Mouse (Mus musculus): ENCODE results near the gene Lrrc75a.
"Not testable (repeated sequence)": the region's sequence is repeated elsewhere in the genome, so short reads cannot be mapped to it uniquely, and the experiment has no call there.

The Lrrc75a gene

DNA sequence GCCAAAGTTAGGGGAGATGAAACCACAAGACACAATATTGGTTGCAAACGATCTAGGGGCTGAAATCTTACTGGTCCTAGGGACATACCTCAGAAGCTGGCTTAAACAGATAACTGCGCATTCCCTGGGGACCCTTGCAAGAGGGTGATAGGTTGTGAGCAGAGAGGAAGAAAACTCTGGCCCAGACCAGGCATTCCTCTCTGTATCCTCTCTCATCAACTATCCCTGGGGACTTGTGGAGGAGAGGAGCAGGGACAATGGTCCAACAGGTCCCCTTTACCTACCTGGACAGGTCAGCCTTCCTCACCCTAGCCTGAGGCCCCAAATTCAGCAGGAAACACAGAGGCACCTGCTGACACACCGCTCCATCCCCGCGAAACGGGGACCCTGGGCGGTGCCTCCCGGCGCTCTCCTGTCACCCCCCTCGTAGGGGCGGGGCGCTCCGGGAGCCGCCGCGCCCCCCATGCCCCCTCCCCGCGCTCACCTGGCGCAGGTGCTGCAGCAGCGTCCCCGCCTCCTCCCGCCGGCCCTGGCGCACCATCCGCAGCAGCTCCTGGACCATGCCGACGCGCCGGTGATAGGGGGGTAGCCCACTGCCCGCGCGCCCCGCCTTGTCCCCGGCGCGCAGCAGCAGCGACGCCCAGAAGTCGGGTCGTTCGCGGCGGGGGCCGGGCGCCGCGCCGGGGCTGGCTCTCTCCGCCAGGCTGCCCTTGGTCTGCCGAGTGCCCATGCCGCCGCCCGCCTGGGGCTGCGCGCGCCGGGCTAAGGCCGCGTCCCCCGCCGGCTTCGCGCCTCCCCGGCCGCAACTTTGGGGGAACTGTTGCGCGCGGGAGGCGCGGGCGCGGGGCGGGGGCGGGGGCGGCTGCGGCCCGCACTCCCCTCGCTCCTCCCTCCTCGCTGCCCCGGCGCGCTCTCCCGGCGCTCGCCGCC is at the start of gene Lrrc75a:
Gene Lrrc75a, minus strand, starts transcription at position 863 of the 930 bp plus-strand sequence.
- in situ Hi-C loops (cut with MboI; ENCODE audit: low sequenced_read_pairs): no loop called here

GRCm38 (mm10) chr11:62695126-62695525 is 46.8 kb upstream of the Lrrc75a start:
- in situ Hi-C loops (cut with MboI; ENCODE audit: low sequenced_read_pairs): no loop called here

DNA sequence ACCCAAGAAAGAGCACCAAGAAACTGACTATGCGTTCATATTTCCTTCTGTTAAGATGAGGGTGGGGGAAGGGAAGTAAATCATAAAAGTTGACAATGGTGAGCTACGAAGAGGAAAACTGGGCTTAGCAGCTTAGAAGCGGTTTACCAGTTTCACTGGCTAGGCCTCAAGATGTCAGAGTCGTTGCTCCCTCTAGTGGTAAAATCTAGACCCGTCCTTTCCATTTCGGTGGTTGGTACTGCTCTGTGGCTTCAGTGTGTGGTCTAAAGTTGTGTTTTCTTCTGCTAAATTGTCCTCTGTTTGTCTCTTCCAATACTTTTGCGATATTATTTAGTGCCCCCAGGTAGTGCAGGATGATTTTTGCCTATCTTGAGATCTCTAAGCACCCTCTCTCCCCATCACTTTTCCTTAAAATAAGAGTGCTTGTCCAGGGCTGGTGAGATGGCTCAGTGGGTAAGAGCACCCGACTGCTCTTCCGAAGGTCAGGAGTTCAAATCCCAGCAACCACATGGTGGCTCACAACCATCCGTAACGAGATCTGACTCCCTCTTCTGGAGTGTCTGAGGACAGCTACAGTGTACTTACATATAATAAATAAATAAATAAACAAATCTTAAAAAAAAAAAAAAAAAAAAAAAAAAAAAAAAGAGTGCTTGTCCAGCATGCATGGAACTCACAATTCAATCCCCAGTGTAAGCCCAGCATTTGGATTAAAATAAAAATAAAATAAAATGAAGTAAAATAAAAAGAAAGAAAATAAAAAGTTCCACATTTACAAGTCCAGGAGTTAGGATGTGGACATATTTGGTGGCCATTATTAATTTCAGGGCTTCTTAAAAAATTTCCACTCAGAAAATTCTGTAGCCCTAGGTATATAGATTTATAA is 45.2 kb upstream of the Lrrc75a start:
- in situ Hi-C loops (cut with MboI; ENCODE audit: low sequenced_read_pairs): no loop called here

GRCm38 (mm10) chr11:62691592-62691991 is 43.3 kb upstream of the Lrrc75a start:
- in situ Hi-C loops (cut with MboI; ENCODE audit: low sequenced_read_pairs): no loop called here

DNA sequence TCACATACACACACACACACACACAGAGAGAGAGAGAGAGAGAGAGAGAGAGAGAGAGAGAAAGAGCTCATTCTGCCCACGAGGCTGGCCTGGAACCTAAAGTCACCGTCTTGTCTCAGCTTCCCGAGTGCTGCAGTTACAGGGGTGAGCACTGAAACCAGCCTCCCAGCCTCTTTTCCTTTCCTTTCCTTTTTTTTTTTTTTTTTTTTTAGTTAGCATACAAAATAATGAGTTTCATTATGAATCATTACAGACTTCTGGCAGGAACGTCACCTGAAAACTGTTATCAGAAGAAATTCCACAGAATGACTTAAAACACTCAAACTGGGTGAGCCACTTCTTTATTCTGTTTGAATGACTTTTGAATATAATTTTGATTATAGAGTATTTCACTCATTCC is 31.6 kb upstream of the Lrrc75a start:
- in situ Hi-C loops (cut with MboI; ENCODE audit: low sequenced_read_pairs): loop anchor here (5.0 kb wide), 1 partner anchor 68 kb away; no protein-coding TSS in a partner anchor

- in situ Hi-C loops (cut with MboI; ENCODE audit: low sequenced_read_pairs): loop anchor here (5.0 kb wide), 1 partner anchor 67 kb away; no protein-coding TSS in a partner anchor
These were observed 30.5 kb upstream of the Lrrc75a start for GRCm38 (mm10) chr11:62678778-62679354.

GRCm38 (mm10) chr11:62676290-62676596 is 27.9 kb upstream of the Lrrc75a start:
- in situ Hi-C loops (cut with MboI; ENCODE audit: low sequenced_read_pairs): loop anchor here (5.0 kb wide), 1 partner anchor 64 kb away; no protein-coding TSS in a partner anchor

DNA sequence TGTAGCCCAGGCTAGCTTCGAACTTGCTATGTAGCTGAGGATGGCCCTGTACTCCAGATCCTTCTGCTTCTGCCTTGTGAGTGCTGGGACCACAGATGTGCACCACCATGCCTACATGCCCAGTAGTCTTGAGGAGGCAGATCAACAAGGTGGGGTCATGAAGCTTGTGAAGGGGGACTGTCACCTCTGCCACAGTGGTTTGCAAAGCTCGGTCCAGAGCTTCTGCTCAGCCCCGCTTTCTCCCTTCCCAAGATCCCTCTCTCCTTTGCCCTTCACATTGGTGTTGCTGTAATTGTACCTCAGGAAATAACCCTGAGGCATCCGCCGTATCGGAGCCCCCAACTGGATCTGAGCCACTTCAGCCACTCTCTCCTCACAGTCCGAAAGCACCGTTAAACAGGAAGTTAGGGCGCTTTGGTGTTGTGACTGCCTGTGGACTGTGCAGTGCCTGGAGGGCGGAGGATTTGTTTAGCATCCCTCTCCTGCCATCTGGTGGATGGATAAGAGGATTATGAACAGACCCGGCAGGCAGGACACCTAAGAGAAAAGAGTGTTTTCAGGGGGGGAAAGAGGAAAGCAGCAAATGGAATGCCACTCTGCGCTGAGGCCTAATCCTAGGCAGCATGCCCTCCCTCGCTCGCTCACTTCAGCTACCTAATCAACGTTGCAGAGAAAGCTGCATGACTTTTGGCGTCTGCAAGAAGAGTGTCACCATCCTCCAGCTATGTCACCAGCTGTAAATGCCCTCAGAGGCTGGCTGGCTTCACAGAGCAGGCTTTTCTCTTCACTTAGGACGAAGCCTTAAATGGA is 27.4 kb upstream of the Lrrc75a start:
- in situ Hi-C loops (cut with MboI; ENCODE audit: low sequenced_read_pairs): loop anchor here (5.0 kb wide), 1 partner anchor 63 kb away; no protein-coding TSS in a partner anchor

GRCm38 (mm10) chr11:62670006-62670405 is 21.7 kb upstream of the Lrrc75a start:
- in situ Hi-C loops (cut with MboI; ENCODE audit: low sequenced_read_pairs): no loop called here

- in situ Hi-C loops (cut with MboI; ENCODE audit: low sequenced_read_pairs): no loop called here
These were observed 21.1 kb upstream of the Lrrc75a start for GRCm38 (mm10) chr11:62669471-62669870.

DNA sequence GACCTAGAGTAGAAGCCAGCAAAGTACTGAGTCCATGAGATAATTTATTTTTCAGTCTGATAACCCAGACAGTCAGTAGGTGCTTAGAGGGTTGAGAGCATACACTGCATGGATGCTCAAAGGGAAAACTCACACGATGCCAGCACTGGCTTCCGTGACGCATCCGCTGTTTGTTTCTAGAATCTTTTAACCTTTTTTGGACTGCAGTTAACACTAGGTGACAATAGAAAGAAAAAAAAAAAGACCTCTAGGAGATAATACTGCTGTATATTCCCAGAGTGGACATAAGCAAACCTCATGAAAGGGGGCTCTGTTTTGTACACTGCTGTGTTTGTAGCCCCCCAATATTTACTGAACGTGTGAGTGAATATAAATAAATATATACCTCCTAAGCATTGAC is 20.7 kb upstream of the Lrrc75a start:
- in situ Hi-C loops (cut with MboI; ENCODE audit: low sequenced_read_pairs): no loop called here

DNA sequence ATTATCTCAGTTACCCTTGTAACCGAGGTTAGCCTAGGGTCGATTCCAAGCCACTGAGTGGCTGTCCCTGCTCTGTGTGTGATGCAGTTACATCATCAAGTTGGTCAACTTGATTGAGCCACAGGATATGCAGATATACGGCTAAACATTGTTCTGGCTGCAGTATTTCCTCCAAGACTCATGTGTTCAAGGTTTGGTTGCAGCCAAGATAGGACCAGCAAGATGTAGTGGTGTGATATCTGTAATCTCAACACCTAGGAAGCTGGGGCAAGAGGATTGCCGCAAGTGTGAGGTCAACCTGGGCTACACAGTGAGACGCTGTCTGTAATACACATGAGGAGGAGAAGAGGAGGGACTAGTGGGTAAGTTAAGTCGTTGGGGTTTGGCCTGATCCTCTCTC is 15.9 kb upstream of the Lrrc75a start:
- in situ Hi-C loops (cut with MboI; ENCODE audit: low sequenced_read_pairs): no loop called here

DNA sequence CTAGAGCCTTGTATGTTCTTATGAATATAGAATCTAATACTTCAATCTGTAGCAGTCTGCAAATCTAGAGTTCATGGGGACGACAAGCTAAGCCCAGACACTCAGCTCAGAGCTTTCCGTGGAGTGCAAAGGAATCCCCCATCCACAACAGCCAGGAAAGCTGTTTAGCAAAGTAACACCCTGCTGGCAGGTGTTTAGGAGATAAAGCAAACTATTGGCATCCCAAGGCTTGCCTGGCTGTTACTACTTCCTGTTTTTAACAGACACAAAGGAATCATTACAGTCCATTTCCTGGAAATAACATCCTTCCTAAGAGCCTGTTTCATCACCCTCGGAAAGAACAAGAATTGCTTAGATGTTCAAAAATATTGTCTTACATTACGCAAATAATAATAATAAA is 12.6 kb upstream of the Lrrc75a start:
- in situ Hi-C loops (cut with MboI; ENCODE audit: low sequenced_read_pairs): no loop called here

DNA sequence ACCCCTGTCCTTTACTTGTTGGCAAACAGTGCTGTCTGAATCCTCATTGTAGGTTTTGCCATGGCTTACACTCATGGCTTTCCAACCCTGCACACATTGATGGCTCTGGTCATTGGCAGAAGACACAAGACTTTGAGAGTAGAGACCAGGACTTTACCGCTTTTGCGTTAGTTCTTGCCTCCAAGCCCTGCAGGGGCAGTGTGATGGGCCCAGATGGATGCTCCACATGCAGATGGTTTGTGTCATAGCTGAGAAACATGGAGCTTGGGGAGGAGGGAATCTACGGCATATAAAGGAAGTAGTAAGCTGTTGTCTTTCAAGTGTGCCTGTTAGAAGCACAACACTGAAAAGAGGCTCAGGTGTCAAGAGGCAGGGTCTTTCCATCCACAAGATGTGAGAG is 3.8 kb upstream of the Lrrc75a start:
- in situ Hi-C loops (cut with MboI; ENCODE audit: low sequenced_read_pairs): no loop called here

- in situ Hi-C loops (cut with MboI; ENCODE audit: low sequenced_read_pairs): no loop called here
These were observed 3.2 kb upstream of the Lrrc75a start for GRCm38 (mm10) chr11:62651563-62651962.

DNA sequence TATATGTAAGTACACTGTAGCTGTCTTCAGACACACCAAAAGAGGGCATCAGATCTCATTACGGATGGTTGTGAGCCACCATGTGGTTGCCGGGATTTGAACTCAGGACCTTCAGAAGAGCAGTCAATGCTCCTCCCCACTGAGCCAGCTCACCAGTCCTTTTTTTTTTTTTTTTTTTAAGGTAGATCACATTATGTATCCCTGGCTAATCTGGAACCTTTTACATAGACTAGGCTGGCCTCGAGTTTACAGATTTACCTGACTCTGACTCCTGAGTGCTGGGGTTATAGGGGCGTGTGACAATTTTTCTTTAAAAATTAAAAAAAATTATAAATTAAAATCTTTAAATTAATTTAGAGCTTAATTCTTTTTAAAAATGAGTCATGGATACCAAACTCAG is 1.5 kb upstream of the Lrrc75a start:
- in situ Hi-C loops (cut with MboI; ENCODE audit: low sequenced_read_pairs): not testable (repeated sequence)

DNA sequence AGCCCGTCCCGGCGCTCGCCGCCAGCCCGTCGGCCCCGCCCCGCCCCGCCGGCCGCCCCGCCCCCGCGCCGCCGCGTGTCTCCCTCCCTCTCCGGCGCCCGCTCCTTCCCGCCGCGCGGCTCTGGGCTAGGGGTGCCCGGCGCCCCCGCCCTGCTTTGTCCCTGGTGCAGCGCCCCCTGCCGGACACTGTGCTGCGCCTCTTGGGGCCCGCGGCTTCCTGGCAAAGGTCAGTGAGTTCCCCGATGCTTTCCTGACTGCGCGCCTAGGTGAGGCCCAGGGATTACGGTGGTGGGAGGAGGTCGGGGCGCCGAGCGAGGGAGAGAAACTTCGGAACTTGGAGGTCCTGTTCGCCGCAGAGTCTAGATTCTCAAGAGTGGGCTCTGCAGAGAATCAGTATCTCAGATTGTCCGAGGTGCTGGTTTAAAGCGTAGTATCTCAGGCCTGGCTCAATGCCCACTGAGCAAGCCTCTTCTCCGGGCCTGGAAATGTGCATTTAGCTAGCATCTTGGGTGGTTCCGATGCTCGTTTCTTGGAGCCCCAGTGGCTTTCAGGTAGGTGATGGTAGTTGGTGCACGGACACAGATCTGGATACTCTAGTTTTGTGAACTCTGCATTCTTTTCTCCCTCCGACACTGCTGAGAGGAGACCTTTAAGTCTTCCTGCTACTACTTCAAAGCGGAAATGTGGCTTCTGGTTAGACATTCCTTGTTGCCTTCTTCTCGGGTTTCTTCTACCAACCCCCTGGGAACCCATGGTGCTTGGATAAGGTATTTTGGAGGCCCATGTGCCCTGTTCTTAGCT is 468 bp upstream of the Lrrc75a start, which contains the start of gene Mmgt2:
Gene Mmgt2, plus strand, starts transcription at position 74 of the 801 bp plus-strand sequence.
- in situ Hi-C loops (cut with MboI; ENCODE audit: low sequenced_read_pairs): no loop called here

GRCm38 (mm10) chr11:62646958-62647515 is 1.3 kb downstream of the Lrrc75a start:
- in situ Hi-C loops (cut with MboI; ENCODE audit: low sequenced_read_pairs): no loop called here

DNA sequence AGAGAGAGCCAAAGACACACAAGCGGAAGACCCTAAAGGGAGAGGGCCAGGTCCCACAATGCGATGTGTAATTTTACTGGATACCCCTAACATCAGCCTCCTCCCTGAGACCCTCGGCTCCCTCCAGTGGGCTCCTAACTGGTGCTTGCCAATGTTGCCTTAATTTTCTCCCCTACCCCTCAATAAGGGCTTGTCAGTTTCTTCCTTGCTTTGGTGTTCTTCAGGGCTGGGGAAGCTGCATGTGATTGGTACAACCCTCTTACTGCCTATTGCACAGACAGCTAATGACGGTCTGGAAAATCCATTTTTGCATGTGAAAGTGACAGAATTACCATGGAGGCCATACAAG is 1.9 kb downstream of the Lrrc75a start:
- in situ Hi-C loops (cut with MboI; ENCODE audit: low sequenced_read_pairs): no loop called here

Data from CH12F3 (cell line).